Mouse (Mus musculus) R1 (cell line): ENCODE measurements around the gene Zfp637.
A peak's percentile ranks its signal among the peaks of the same experiment; 100 is the strongest.
"Not testable (repeated sequence)": the region's sequence is repeated elsewhere in the genome, so short reads cannot be mapped to it uniquely, and the experiment has no call there.

Source experiments
- DNase-seq: peaks from one replicate; pipeline ENCODE4 v3.0.0-alpha.2; 2018; ENCODE audit warnings: low read depth, low spot score

Zfp637 gene

DNA sequence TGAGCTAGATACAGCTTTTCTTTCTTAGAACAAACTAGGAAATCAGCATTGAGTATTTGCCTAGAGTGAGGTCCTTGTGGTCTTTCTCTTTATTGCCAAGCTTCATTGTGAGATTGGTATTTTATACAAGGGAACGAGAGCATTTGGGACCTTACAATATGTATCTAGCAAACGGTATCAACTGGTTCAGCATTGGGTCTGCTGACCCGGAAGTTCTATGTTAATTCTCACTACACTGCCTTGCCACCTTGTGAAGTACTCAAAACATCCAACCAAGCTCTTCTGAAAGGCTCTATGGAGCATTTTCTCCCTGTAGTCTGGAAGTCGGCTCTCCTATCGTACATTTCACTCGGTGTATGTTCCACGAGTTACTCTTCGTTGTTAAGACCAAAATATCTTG is 22.8 kb downstream of the Zfp637 start:
- no peak for DNase-seq

DNA sequence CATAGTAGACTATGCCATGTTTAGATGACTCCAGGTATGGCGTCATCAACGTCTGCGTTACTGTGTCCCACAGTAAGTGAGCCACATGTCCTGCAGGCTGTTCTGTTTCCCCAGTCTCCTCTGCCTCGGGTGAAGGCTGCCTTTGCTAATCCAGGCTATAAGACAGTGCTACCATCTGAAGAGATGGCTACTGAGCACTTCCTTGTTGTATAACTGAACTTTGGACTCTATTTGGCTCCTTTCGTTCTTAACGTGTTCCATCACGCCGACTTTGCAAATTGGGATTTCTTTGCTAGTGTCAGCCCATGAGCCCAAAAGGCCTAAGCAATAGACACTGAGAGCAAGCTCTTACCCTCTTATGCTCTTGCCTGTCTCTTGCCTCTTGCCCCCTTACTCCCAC is 27.2 kb downstream of the Zfp637 start:
- no peak for DNase-seq

DNA sequence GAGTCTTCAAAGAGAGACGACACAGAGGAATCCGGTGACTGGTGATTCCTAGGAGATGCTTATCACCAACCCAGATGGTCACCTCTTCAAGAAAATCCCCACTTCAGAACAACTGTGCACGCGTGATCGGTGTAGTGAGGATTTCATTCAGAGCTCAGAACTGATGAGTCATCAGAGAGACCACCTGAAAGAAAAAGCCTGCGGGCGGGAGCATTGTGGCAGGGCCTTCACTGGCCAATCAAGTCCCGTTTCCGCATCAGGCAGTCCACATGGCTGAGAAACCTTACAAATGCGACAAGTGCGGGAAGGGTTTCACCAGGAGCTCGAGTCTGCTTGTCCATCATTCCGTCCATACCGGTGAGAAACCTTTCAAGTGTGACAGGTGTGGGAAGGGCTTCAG is 30.1 kb downstream of the Zfp637 start:
- peak; percentile 86 for DNase-seq

DNA sequence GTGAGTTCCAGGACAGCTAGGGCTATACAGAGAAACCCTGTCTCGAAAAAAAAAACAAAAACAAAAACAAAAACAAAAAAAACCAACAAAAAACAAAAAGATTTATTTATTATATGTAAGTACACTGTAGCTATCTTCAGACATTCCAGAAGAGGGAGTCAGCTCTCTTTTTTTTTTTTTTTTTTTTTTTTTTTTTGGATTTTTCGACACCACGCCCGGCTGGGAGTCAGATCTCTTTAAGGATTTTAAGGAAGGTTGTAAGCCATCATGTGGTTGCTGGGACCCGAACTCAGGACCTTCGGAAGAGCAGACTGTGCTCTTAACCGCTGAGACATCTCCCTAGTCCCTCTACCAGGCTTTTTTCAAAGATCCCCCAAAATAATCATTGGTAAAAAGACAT is 32.5 kb downstream of the Zfp637 start:
- DNase-seq: not testable (repeated sequence)

GRCm38 (mm10) chr6:117874621-117875281 is 33.8 kb downstream of the Zfp637 start:
- DNase-seq: no peak

- peak; percentile 95 for DNase-seq
Measured at GRCm38 (mm10) chr6:117878700-117879407, 37.9 kb downstream of the Zfp637 start.

GRCm38 (mm10) chr6:117879408-117880115 is 38.6 kb downstream of the Zfp637 start:
- peak; percentile 98 for DNase-seq

DNA sequence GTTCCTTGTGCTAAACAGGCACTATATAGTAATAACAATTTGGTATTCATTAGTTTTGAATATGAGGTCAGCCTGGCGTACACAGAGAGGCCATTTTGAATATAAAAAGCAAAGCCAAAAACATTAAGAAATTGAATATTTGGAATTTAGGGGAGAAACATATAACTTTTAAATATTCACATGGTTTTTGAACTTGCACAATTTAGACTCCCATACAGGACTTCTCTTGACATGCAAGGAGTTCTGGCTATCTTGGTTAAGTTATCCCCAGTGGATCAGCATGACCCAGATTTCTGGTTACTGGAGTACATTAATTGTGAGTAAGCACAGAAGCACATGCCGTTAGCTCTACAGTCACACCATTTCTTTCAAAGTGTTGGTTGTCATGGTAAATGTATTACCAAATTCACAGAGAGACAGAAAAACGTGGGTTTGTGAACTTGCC is 39.4 kb downstream of the Zfp637 start:
- DNase-seq: no peak

- peak; percentile 78 for DNase-seq
Measured at GRCm38 (mm10) chr6:117881229-117881628, 40.2 kb downstream of the Zfp637 start.

- peak; percentile 85 for DNase-seq
Measured at GRCm38 (mm10) chr6:117881997-117882396, 41.0 kb downstream of the Zfp637 start.

GRCm38 (mm10) chr6:117885943-117886342 is 45.0 kb downstream of the Zfp637 start:
- DNase-seq: no peak

DNA sequence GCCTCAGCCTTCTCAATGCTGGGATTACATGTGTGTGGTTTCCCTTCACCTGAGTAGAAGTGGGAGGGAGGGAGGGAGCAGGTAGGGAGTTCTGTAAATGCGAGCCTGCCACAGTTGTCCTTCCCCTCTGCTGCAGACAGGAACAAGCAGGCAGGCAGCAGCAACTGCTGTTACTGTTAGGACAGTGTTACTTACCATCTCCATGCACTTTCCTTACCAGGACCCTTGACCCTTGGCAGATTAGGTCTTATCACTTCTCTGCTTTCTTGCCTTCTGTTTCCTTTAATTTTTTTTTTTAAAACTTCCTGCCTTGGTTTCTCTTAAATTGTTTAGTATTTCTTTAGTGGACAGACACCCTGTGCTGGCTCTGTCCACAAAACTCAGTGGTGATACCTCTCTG is 47.1 kb downstream of the Zfp637 start:
- DNase-seq: no peak

- no peak for DNase-seq
Measured at GRCm38 (mm10) chr6:117888642-117889096, 47.7 kb downstream of the Zfp637 start.

DNA sequence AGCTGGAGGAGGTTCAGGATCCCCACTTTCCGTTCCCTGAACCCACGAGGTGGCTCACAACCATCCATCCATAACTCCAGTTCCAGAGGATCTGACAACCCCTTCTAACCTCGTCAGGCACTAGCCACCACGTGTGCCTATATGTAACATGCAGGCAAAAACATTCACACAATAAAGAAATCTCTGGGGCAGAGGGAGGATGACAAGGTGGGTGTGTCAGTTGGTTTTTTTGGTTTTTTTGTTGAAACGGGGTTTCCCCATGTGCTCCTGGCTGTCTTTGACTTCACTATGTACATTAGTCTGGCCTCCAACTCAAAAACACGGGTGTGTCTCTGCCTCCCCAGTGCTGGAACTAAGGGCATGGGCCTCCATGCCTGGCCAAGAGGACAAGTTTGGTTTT is 49.3 kb downstream of the Zfp637 start:
- DNase-seq: no peak

GRCm38 (mm10) chr6:117891369-117892160 is 50.6 kb downstream of the Zfp637 start:
- DNase-seq: peak; percentile 80

- no peak for DNase-seq
Measured at GRCm38 (mm10) chr6:117892386-117892785, 51.4 kb downstream of the Zfp637 start.

GRCm38 (mm10) chr6:117893435-117893834 is 52.5 kb downstream of the Zfp637 start:
- no peak for DNase-seq
